Mouse (Mus musculus): ENCODE measurements at regions not wholly inside any gene's neighbourhood (a gene's known extent, or its start where the extent isn't known, plus 50 kb on each side); places are given as distances from the start of the nearest gene placed in this dataset.

DNA sequence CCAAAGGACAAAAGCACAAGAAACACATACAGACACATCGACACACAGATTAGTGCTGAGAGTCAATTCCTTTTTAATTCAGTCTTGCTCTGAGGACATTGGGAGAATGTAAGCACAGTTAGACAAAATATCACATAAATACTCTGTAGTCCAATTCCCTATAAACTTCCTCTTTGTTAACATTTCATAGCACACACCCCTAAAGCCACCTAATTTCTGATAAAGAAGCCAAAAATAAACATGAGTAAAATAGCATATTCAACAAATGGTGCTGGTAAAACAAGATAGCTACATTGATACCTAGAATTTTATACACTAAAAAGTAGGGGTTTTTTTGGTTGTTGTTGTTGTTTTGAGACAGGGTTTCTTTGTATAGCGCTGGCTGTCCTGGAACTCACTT, 356.6 kb downstream of the Smarca1 start:
- DNase-seq (ENCODE audit: low spot score in 2 of 2): no peak

DNA sequence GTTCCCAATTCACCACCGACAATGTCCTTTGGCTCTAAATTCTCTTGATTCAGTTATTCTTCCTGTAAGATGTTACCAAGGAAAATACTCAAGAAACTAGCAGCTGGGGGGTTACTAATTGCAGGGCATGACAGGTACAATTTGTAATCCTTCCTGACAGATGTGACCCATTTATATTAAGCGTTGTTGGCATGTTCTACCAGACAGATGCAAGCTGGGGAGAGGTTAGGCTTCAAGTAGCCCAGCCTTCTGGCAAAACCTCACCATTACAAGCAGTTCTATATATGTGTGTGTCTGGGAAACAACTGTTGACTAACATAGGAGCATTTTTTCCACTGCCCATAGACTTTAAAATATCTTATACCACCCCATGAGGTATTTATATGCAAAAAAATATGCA, 397.7 kb downstream of the Smarca1 start:
- DNase-seq (ENCODE audit: low spot score in 2 of 2): no peak

- DNase-seq (ENCODE audit: low spot score in 2 of 2): peak in 1 of 2 experiments; percentile 2
Observed at GRCm38 (mm10) chrX:47482728-47483127, 410.0 kb downstream of the Smarca1 start.

- DNase-seq (ENCODE audit: low spot score in 2 of 2): no peak
Observed at GRCm38 (mm10) chrX:47478226-47478625, 414.5 kb downstream of the Smarca1 start.

DNA sequence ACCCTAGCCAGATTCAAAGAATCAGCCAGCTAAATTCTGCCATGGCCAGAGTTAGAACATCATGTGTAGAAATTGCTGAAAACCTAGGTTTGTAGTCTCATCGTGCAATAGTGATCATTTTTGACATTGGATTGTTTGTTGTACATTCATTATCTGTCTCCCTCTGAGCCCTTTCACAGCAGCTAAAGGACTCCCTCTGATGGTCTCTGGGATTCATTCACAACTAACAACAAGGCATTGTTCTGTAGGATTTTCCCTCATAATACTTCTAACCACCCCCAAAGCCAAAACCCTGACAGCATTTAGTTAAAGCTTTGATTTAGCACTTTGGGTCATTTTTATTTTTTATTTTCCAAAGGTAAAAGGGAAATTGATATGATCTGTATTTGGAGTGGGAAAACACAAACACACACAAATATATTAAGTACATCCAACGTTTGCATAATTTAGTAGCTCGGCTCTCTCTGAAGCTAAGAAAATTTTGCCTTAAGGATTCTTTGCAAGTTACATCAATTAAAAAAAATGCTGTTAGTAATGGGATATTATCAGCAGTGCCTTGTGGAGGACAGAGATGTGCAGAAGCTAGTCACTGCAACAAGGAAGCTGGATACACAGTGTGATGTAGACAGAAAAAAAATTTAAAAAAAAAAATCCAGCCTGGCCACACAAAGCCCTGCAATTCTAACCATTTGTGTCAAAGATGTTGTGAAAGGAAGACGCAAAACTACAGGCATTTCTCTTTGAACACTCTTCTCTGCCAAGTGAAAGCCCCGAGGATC, 425.9 kb downstream of the Smarca1 start:
- DNase-seq (ENCODE audit: low spot score in 2 of 2): no peak

GRCm38 (mm10) chrX:47461660-47462490, 430.9 kb downstream of the Smarca1 start:
- no peak for DNase-seq (ENCODE audit: low spot score in 2 of 2)

Data from layer of hippocampus, adult 8-10 months (tissue).